Mouse (Mus musculus) right cerebral cortex, postnatal 10 days (tissue): ENCODE data around the gene Clock.

Experiments
- DNase-seq, 2 experiments: peaks; one replicate each; pipeline ENCODE4 v3.0.0; 2021; ENCODE audit warnings: low spot score in 2 of 2

The Clock gene

DNA sequence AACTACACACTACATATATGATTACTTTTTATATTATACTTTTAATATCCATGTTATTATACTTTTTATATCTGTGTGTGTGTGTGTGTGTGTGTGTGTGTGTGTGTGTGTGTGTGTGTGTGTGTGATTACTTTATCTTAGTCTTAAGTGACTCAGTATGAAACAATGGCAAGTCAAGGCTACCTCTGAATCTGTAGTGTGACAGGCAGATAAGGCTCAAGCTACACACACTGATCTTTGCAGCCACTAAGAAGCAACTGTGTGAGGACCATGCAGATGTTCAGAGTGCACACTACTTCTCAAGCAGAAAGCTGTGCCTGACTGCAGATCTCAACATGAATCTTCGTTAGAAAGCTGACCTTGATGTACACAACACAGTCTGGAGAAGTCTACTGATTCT lies 20.7 kb downstream of the Clock start:
- no peak for DNase-seq

GRCm38 (mm10) chr5:76274977-76275376 lies 29.6 kb downstream of the Clock start:
- DNase-seq: no peak

GRCm38 (mm10) chr5:76250948-76251347 lies 53.6 kb downstream of the Clock start:
- DNase-seq: no peak

- DNase-seq: no peak
Observed at GRCm38 (mm10) chr5:76246539-76246938, 58.1 kb downstream of the Clock start.

- peak; percentile 47 to 56 for DNase-seq
Observed at GRCm38 (mm10) chr5:76245419-76245818, 59.2 kb downstream of the Clock start.

- DNase-seq: no peak
Observed at GRCm38 (mm10) chr5:76244430-76244829, 60.2 kb downstream of the Clock start.

DNA sequence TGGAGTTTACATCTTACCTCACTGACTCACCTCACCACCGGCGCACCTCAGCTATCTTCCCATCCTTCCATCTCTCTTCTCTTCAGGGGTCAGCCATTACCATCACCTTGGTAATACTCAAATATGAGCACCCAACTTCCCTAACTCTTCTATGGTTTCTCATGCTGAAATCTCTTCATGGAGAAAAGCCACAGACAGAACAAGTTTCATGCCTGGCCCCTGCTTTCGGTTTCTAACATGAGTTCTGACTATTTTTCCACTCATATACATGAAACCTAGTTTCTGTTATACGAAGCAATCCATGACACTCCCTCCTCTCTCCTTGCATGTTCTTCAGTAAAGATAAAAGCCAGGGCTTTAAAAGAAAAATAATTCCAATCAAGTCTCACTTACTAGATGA lies 60.7 kb downstream of the Clock start:
- no peak for DNase-seq

DNA sequence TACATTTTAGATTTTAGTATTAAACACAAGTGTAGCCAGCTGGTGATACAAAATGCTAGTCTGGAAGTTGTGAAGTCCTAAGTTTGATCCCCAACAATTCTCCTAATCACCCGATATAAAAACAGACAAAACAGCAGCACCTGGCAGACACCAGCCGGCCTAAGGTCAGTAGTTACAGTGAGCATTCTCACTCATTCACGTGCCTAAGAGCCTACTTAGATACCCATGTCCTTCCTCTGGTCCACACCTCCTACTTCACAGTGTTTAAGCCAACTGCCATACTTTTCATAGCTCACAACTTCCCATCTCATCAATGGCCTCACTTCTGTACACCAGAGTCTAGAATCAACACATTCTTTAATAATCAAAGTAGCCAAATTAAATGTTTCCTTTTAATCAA lies 61.3 kb downstream of the Clock start:
- DNase-seq: no peak

GRCm38 (mm10) chr5:76231171-76231855 lies 73.3 kb downstream of the Clock start:
- DNase-seq: no peak

- no peak for DNase-seq
Observed at GRCm38 (mm10) chr5:76216691-76217090, 87.9 kb downstream of the Clock start.

- no peak for DNase-seq
Observed at GRCm38 (mm10) chr5:76208066-76208465, 96.5 kb downstream of the Clock start.

- no peak for DNase-seq
Observed at GRCm38 (mm10) chr5:76205886-76206285, 98.7 kb downstream of the Clock start.

DNA sequence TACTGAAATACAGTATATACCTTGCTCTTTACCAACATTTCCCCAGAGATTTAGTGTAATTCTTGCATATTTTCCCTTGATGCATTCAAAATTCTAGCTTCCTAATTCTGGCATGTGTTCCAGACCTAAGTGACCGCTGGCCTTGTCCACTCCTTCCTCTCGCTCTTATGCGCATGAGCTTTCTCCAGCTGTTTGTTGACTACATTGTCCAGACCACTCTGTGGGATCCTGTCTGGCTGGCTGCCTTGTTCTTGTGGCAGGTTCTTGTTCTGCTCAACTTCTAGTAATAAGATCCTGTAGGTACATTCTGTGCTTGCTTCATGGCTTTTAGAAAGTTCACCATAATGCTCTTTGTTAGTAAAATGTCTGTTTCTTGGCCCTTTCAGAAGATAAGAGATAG lies 101.4 kb downstream of the Clock start:
- no peak for DNase-seq

GRCm38 (mm10) chr5:76199346-76199745 lies 105.2 kb downstream of the Clock start:
- no peak for DNase-seq

DNA sequence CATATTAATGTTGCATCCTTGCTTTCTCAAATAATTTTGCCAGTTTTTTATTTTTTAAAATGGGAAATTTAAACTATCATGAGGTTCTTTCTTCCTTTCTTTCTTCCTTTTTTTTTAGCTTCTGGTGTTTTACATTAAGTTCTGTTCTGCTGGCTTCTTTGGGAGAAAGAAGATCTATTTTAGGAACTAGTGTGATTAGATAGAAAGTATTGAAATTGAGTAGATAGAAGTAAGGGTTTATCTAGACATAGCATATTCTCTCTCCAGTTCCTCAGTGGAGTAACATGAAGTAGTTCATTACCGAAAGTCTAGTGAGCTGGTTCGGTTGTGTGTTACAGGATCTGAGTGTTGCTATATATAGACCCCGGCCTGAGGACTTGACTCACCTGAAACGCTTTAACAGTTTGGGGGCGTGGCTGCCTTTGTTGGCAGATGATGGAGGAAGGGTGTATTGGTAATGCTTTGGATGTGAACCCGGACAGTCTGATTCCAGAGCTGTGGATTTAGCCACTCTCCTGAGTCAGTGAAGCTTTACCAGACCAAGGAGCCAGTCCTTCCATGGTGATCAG lies 110.1 kb downstream of the Clock start:
- DNase-seq: no peak

DNA sequence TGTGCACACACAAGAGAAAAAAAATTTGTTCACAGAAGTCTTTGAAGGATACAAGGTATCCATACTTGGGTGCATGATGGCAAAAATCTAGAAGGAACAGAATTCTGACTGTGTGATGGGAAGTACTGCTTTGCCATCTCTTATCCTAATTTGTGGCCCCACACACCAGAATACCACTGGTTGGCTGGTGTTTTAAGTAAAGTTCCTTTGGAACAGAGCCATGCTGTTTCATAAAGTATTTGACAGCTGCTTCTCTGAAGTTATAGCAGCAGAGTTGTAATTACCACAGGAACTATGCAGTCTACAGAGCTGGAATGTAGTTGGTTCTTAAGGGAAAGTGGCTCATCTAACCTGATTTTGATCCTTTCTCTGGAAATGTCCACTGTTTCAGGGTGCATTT lies 111.5 kb downstream of the Clock start:
- no peak for DNase-seq

- DNase-seq: no peak
Observed at GRCm38 (mm10) chr5:76190609-76191008, 114.0 kb downstream of the Clock start.

DNA sequence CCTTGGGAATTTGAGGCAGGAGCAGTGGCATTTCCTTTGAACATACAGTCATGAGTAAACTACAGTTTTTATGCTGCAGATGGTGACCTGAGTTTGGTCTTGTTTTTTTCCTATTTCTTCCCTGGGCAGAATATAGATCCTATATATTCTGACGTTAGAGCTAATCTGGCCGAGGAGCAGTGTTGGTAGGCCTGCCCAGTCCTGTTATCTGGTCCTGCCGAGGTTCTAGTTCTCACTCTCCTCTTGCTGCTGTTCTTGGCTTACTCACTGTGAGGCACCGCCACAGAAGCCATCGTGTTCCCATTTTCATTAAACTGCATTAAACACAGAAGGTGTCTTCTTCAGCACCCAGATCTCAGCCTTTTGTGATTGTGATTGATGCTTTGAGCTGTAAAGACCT lies 116.7 kb downstream of the Clock start:
- DNase-seq: no peak

- DNase-seq: peak; percentile 73 to 76
Observed at GRCm38 (mm10) chr5:76184286-76185080, 120.1 kb downstream of the Clock start.

DNA sequence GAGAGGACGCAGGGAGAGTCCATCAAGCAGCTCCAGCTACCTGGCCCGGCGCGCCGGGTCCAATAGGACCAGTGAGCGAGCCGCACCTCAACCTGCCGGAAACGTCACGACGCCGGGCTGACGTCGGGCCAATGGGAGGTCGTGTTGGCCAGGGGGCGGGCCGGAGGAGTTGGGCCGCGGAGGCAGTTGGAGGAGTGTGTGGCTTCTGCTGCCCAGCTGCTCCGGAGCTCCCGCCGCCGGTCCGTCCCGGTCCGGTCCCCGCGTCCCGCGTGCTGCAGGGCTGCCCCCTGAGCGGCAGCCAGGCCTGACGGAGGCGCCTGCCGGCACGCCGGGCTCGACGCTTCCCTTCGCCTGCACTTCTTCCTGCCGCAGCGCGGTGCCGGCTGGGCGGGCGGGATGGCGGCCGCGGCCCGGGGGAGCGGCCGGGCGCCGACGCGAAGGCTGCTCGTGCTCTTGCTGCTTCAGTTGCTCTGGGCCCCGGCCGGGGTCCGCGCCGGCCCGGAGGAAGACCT lies 120.8 kb downstream of the Clock start, which contains the start of gene Tmem165:
Gene Tmem165 (plus strand): TSS at position 131 of the 512 bp plus-strand sequence.
- peak; percentile 97 for DNase-seq

DNA sequence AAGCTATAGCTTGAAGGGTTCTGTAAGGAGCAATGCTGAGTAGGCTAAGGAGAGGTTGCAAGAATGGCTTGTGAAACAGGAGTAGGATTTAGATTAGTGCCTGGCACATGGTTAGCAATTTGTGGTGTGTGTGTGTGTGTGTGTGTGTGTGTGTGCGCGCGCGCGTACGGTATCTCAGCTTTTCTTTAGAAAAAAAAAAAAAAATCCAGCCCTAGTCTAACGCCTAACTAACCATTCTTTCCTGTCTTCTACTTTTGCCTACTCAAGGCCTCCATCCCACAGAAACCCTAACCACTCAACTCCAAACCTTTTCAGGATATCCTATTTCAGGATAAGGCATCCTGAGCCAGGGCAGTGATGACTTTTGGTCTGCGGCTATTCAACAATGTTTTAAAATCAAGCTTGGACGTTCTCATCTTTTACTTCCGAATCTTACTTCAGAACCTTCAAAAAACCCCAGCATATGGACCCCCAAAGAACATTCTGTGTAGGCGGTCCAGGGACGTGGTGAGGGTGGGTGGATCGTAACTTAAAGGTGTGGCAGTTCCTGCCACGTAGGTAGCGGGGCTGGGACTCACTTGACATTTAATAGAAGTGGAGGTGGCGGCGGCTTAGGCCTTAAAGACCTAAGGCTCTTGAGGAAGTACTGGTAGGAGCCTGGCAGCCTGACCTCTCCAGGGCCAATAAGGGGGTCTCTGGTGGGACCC lies 121.4 kb downstream of the Clock start:
- no peak for DNase-seq

DNA sequence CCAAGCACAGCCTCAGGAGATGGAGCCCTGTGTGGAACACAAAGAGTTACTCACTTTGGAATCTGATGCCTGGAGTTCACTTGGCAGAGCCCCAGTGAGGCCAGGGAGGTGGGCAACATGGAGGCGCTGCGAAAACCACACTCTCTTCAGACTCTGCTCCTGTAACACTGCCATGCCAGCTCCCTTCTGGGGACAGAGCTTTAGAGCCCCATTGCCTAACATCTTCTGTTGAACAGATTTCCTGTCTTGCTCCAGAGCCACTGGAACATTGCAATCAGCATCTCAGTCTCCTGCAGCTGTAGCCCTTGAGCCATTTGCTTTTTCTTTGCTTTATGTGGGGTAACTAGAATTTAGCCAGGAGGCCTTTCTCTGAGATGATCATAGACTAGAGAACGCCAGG lies 122.3 kb downstream of the Clock start:
- peak in 1 of 2 experiments; percentile 25 for DNase-seq
